Mouse (Mus musculus) subcutaneous adipose tissue, adult 2 months (tissue): ENCODE data around the gene Lrch3. TPM values are rescaled to one million over a fixed set of nuclear protein-coding genes. Genes with fewer than 3 reads are reported as not detected.

ENCODE experiments used
- polyA plus RNA-seq: library from polyadenylated mRNA; depleted of rRNA; stranded (reverse); fragments of >200 nt; gene quantifications from 2 replicates; pipeline ENCODE4 v1.2.3, GENCODE M21; 2012; ENCODE audit warnings: low replicate concordance; rRNA removed

The Lrch3 gene
- polyA plus RNA-seq: 35.1 and 39.6 TPM in 2 replicates

GRCm38 (mm10) chr16:32913937-32914881, at the start of gene Lrch3:
Lrch3 (plus strand) TSS chr16:32914100.

GRCm38 (mm10) chr16:32877343-32878156, 36.4 kb upstream of the Lrch3 start, which contains the start of the genes Fyttd1 and Rubcn:
Fyttd1 (plus strand) TSS chr16:32877500.
Rubcn (minus strand) TSS chr16:32877766.

GRCm38 (mm10) chr16:33056095-33056785, 142.3 kb downstream of the Lrch3 start, which contains the start of the genes Iqcg and Rpl35a:
Iqcg (minus strand) TSS chr16:33056218.
Rpl35a (plus strand) TSS chr16:33056453.

GRCm38 (mm10) chr16:33062024-33062681, 148.3 kb downstream of the Lrch3 start, which contains the start of gene Lmln:
Lmln (plus strand) TSS chr16:33062521.

Other genes with a start within 250 kb of the Lrch3 start
- gene Muc4, start 178.2 kb upstream of the Lrch3 start, polyA plus RNA-seq: 0.16 and 17.8 TPM in 2 replicates
- gene Muc20, start 116.7 kb upstream of the Lrch3 start, polyA plus RNA-seq: 6.0 TPM in 1 of 2 replicates, not detected in the other
- not detected in 2 replicates for gene Smbd1, start 103.6 kb upstream of the Lrch3 start, polyA plus RNA-seq
- 11.6 and 13.7 TPM in 2 replicates for gene Fyttd1, start 36.6 kb upstream of the Lrch3 start, polyA plus RNA-seq
- 37.5 and 43.6 TPM in 2 replicates for gene Rubcn, start 36.3 kb upstream of the Lrch3 start, polyA plus RNA-seq
- gene Iqcg, start 142.1 kb downstream of the Lrch3 start, polyA plus RNA-seq: 0.21 and 0.24 TPM in 2 replicates
- 259 and 500 TPM in 2 replicates for gene Rpl35a, start 142.4 kb downstream of the Lrch3 start, polyA plus RNA-seq
- gene Lmln, start 148.4 kb downstream of the Lrch3 start, polyA plus RNA-seq: 1.9 and 3.3 TPM in 2 replicates